Mouse (Mus musculus) liver, embryonic 12.5 days (tissue): Measurements from ENCODE around the gene Cckbr. TPM values are rescaled to one million over a fixed set of nuclear protein-coding genes. Genes with fewer than 3 reads are reported as not detected.
A peak's percentile ranks its signal among the peaks of the same experiment; 100 is the strongest.

Source experiments
- ATAC-seq: fragments of 200-750 bp; cut with Nextera tagmentation; 2 replicates; pipeline ENCODE4 v1.8.0; 2017; ENCODE audit warnings: moderate number of reproducible peaks, mild to moderate bottlenecking, moderate library complexity
- H3K27ac ChIP-seq: fragments of 300-500 bp; sonication (generic); 2 replicates; pipeline ENCODE4 v1.5.1; 2016; ENCODE audit warnings: mild to moderate bottlenecking
- H3K27me3 ChIP-seq: fragments of 300-500 bp; sonication (generic); replicated peaks from 2 replicates; pipeline ENCODE4 v1.6.1; 2016; ENCODE audit warnings: mild to moderate bottlenecking, moderate library complexity
- H3K36me3 ChIP-seq: fragments of 300-500 bp; sonication (generic); 2 replicates; pipeline ENCODE4 v1.6.1; 2016; ENCODE audit warnings: mild to moderate bottlenecking, moderate library complexity
- H3K4me1 ChIP-seq: fragments of 300-500 bp; sonication (generic); 2 replicates; pipeline ENCODE4 v1.6.1; 2016
- H3K4me2 ChIP-seq: fragments of 300-500 bp; sonication (generic); 2 replicates; pipeline ENCODE4 v1.6.1; 2016; ENCODE audit warnings: mild to moderate bottlenecking, moderate library complexity
- H3K4me3 ChIP-seq: fragments of 300-500 bp; sonication (generic); 2 replicates; pipeline ENCODE4 v1.5.1; 2016; ENCODE audit warnings: mild to moderate bottlenecking, moderate library complexity
- H3K9ac ChIP-seq: fragments of 300-500 bp; sonication (generic); 2 replicates; pipeline ENCODE4 v1.6.1; 2016; ENCODE audit warnings: mild to moderate bottlenecking, moderate library complexity
- H3K9me3 ChIP-seq: fragments of 300-500 bp; sonication (generic); replicated peaks from 2 replicates; pipeline ENCODE4 v1.6.1; 2016; ENCODE audit warnings: mild to moderate bottlenecking, moderate library complexity
- WGBS: fragments of 180-500 bp; shearing (Covaris S2); methylation state at CpG from one replicate; pipeline ENCODE4 v1.1.7; 2016; ENCODE audit not compliant: insufficient replicate concordance; 5-methylcytosine and 5-hydroxymethylcytosine counted together
- polyA plus RNA-seq: library from polyadenylated mRNA; unstranded; fragments of >200 nt; fragmentation: Nextera tagmentation; extraction: Ambion mirVana; gene quantifications from 2 replicates; pipeline ENCODE4 v1.2.1, GENCODE M21; 2016

Gene Cckbr
- polyA plus RNA-seq, result not detected in 2 replicates

- Histone ChIP-seq H3K36me3 (no peaks in the 10 kb centered on the region), H3K9ac (no peak within 1 kb of the TSS), H3K9me3 (no peaks in the 10 kb centered on the region), H3K27me3 (peaks cover 59% of the 10 kb centered on the region), H3K4me1 (peaks cover 3% of the 10 kb centered on the region; the same call in 1 of the 2 replicates), H3K27ac (no peak within 1 kb of the TSS), H3K4me3 (peak within 1 kb of the TSS; percentile 2), H3K4me2 (peak within 1 kb of the TSS; percentile 51)
- peak; percentile 21; the same call in 1 of the 2 replicates for ATAC-seq
- WGBS, result 4% methylated on average over 31 of the region's 31 CpGs
Observed at GRCm38 (mm10) chr7:105425424-105426043, at the start of gene Cckbr. TSS of gene Cckbr (plus strand) at chr7:105425731.

GRCm38 (mm10) chr7:105380329-105380728, 45.2 kb upstream of the Cckbr start:
- no peak for ATAC-seq
- H3K9me3 ChIP-seq, result no peaks in the 10 kb centered on the region
- 79% methylated on average over 3 of the region's 3 CpGs for WGBS

GRCm38 (mm10) chr7:105387696-105388095, 37.8 kb upstream of the Cckbr start:
- Histone ChIP-seq H3K9me3 (no peaks in the 10 kb centered on the region), H3K27ac (no peak overlapping the region), H3K27me3 (no peaks in the 10 kb centered on the region), H3K9ac (no peak overlapping the region), H3K36me3 (peaks cover 79% of the 10 kb centered on the region), H3K4me1 (no peaks in the 10 kb centered on the region), H3K4me3 (no peak overlapping the region), H3K4me2 (no peak overlapping the region)
- no peak for ATAC-seq
- 85% methylated on average over 2 of the region's 2 CpGs for WGBS

More at GRCm38 (mm10) chr7:105380329-105380728, 45.2 kb upstream of the Cckbr start:
- H3K4me3 ChIP-seq, result no peak overlapping the region
- peaks cover 79% of the 10 kb centered on the region for H3K36me3 ChIP-seq
- H3K4me1 ChIP-seq, result no peaks in the 10 kb centered on the region
- H3K27me3 ChIP-seq, result no peaks in the 10 kb centered on the region
- H3K27ac ChIP-seq, result no peak overlapping the region
- H3K9ac ChIP-seq, result no peak overlapping the region
- H3K4me2 ChIP-seq, result no peak overlapping the region

DNA sequence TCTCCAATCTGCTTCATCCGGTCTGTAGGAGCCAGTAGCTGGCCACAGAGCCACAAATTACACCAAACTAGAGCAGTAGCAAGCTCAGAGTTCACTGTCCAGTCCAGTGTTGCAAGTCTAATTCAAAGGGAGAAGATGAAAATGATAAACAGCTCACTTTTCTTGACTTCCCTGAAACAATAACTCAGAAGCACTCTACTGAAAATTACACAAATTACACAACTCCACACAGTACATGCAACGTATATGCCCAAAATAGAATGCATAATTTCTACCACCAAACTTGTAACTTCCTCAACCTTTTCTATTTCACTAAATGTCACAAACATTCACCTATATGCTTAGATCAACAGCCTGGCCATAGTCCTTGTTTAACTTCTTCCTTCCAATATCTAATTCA, 35.3 kb upstream of the Cckbr start:
- Histone ChIP-seq H3K4me1 (no peaks in the 10 kb centered on the region), H3K27me3 (no peaks in the 10 kb centered on the region), H3K4me3 (no peak overlapping the region), H3K36me3 (peaks cover 57% of the 10 kb centered on the region), H3K9me3 (no peaks in the 10 kb centered on the region), H3K9ac (no peak overlapping the region), H3K27ac (no peak overlapping the region), H3K4me2 (no peak overlapping the region)
- no peak for ATAC-seq
- WGBS, result 88% methylated on average over 2 of the region's 2 CpGs

DNA sequence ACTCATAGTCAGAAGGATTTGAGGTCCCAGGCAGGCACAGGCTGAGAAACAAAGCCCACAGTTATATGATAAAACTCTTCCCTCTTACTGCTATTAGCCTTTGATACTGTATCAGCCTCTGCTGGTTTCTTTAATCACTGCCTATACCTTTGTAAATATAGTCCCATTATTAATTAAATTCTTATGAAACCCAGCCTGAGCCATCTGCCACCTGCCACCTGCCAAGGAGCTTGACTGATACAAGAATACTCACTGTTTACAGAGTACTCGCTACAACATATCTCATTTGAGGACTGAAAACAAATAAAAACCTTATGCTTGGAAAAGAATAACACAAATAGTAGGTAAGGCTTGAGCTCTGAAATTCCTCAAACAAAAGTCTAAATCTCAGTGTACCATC, 30.9 kb upstream of the Cckbr start:
- ATAC-seq, result no peak
- WGBS, result 83% methylated on average over 1 of the region's 1 CpGs
- peaks cover 27% of the 10 kb centered on the region for H3K4me1 ChIP-seq

DNA sequence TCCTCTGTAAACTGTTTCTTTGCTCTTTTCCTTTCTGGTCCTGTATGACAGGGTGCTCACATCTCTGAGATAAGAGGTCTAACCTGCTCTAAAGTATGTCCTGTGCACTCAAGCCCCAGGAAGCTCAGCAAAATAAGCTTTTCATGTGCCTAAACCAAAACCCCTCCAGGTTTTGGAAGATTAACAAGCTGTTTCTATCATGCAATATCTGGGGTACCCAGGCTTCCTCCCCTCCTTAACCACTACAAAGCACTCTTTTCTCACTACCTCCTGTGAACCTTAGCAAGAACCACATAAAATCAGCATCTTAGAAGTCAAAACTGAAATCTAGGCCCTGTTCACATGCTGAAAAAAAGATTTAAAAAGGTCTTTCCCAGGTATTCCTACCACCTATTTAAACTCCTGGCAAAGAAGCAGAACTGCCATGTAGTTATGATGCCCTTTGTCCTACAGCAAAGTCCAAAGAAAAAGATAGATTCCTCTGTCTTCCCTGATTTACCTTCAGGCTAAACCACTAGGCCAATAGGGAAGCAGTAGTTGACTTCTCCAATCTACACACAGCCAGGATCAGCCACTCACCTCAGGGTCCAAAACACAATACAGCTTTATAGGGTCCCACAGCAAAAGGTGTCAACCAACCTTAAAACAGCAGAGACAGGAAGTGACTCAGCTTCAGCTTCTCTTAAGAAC, 30.3 kb upstream of the Cckbr start:
- Histone ChIP-seq H3K9me3 (no peaks in the 10 kb centered on the region), H3K9ac (no peak overlapping the region), H3K4me1 (peaks cover 27% of the 10 kb centered on the region), H3K4me2 (no peak overlapping the region), H3K4me3 (no peak overlapping the region), H3K27ac (no peak overlapping the region), H3K36me3 (peaks cover 9% of the 10 kb centered on the region; the same call in 1 of the 2 replicates), H3K27me3 (no peaks in the 10 kb centered on the region)
- ATAC-seq, result no peak

More for the DNA sequence above, 30.9 kb upstream of the Cckbr start:
- Histone ChIP-seq H3K9me3 (no peaks in the 10 kb centered on the region), H3K27ac (no peak overlapping the region), H3K9ac (no peak overlapping the region), H3K4me2 (no peak overlapping the region), H3K4me3 (no peak overlapping the region), H3K27me3 (no peaks in the 10 kb centered on the region), H3K36me3 (peaks cover 16% of the 10 kb centered on the region)

GRCm38 (mm10) chr7:105396126-105396525, 29.4 kb upstream of the Cckbr start:
- no peak for ATAC-seq
- no peaks in the 10 kb centered on the region for H3K27me3 ChIP-seq
- H3K4me1 ChIP-seq, result peaks cover 36% of the 10 kb centered on the region
- H3K27ac ChIP-seq, result no peak overlapping the region
- H3K4me2 ChIP-seq, result no peak overlapping the region
- 0 out of 2 replicates have a peak, but pooled peaks cover 8% of the 10 kb centered on the region for H3K36me3 ChIP-seq
- no peak overlapping the region for H3K9ac ChIP-seq
- no peak overlapping the region for H3K4me3 ChIP-seq
- H3K9me3 ChIP-seq, result no peaks in the 10 kb centered on the region

GRCm38 (mm10) chr7:105399058-105399934, 26.2 kb upstream of the Cckbr start:
- ATAC-seq, result peak; percentile 0
- H3K9me3 ChIP-seq, result no peaks in the 10 kb centered on the region
- peak overlapping the region; percentile 89 for H3K27ac ChIP-seq
- 0 out of 2 replicates have a peak, but pooled peaks cover 2% of the 10 kb centered on the region for H3K36me3 ChIP-seq
- H3K4me1 ChIP-seq, result peaks cover 38% of the 10 kb centered on the region
- under 1% methylated on average over 25 of the region's 25 CpGs for WGBS
- H3K4me2 ChIP-seq, result peak overlapping the region; percentile 94
- H3K27me3 ChIP-seq, result no peaks in the 10 kb centered on the region
- H3K4me3 ChIP-seq, result peak overlapping the region; percentile 92
- peak overlapping the region; percentile 90 for H3K9ac ChIP-seq

DNA sequence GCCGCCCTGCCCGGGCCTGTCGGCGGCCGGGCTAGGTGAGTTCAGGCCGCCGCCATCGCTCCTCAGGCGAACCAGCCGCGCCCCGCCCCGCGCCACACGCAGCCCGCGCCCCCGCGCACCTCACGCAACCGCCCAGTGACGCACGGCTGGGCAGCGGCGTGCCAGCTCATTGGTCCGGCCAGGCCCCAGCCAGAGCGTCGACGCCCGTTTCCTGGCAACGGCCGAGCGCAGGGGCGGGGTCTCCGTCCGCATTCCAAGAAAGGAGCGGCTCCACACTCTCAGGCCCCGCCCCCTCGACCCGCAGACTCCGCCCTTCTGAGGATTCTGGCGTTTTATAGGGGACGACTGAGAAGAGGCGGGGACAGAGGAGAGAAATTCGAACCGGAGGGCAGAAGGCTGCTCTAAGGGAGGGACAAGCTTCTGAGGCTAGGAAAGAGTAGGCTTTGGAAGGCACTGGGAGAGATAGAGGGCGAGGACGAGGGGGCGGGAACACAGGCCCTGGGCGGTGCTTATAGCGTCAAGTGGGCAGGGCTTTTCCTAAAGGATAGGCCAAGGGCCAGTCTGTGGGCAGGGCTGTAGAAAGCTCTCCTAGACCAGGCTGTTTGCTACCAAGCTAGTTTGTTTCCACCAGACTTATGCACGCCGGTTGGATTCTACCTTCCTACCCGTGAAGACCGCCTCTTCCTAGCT, 25.5 kb upstream of the Cckbr start, which contains the start of gene Fam160a2:
Gene Fam160a2 (minus strand): TSS at position 120 of the 690 bp plus-strand sequence.
- Histone ChIP-seq H3K9me3 (no peaks in the 10 kb centered on the region), H3K9ac (peak within 1 kb of the TSS; percentile 90), H3K27ac (peak within 1 kb of the TSS; percentile 89), H3K4me1 (peaks cover 38% of the 10 kb centered on the region), H3K4me3 (peak within 1 kb of the TSS; percentile 92), H3K27me3 (no peaks in the 10 kb centered on the region), H3K36me3 (no peaks in the 10 kb centered on the region), H3K4me2 (peak within 1 kb of the TSS; percentile 94)
- ATAC-seq, result peak; percentile 96
- WGBS, result under 1% methylated on average over 55 of the region's 55 CpGs

DNA sequence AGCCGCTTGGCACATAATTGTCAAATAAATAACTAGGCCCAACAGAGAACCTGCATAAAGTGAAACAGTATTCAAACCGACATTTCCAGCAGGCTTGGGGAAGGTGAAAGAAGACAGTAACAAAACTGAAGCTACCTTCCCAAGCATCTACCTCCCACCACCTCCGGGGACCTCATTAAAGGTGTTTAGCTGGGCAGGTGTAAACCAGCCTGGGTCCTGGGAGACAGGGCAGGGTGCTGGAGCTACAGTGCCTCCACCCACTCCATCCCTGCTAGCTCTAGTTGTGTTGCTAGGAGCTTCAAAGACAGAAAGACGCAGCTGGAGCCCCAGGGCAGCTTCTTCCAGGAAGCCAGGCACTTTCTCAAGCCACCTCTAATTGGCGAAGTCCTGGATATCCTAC, 21.3 kb upstream of the Cckbr start, which contains the start of gene Cnga4:
Gene Cnga4 (plus strand): TSS at position 301 of the 400 bp plus-strand sequence.
- H3K9ac ChIP-seq, result no peak within 1 kb of the TSS
- no peak for ATAC-seq
- WGBS, result 59% methylated on average over 5 of the region's 5 CpGs

GRCm38 (mm10) chr7:105406322-105406721, 19.2 kb upstream of the Cckbr start:
- H3K9me3 ChIP-seq, result no peaks in the 10 kb centered on the region
- no peaks in the 10 kb centered on the region for H3K36me3 ChIP-seq
- H3K4me1 ChIP-seq, result peaks cover under 1% of the 10 kb centered on the region; the same call in 1 of the 2 replicates
- no peak overlapping the region for H3K4me2 ChIP-seq
- no peak overlapping the region for H3K4me3 ChIP-seq
- no peak overlapping the region for H3K27ac ChIP-seq
- 50% methylated on average over 1 of the region's 1 CpGs for WGBS
- no peaks in the 10 kb centered on the region for H3K27me3 ChIP-seq
- no peak for ATAC-seq
- no peak overlapping the region for H3K9ac ChIP-seq

More for the DNA sequence above, 21.3 kb upstream of the Cckbr start, which contains the start of gene Cnga4:
- Histone ChIP-seq H3K4me2 (no peak within 1 kb of the TSS), H3K27me3 (no peaks in the 10 kb centered on the region), H3K27ac (no peak within 1 kb of the TSS), H3K36me3 (no peaks in the 10 kb centered on the region), H3K4me3 (no peak within 1 kb of the TSS), H3K9me3 (no peaks in the 10 kb centered on the region), H3K4me1 (peaks cover 14% of the 10 kb centered on the region)
